Mouse (Mus musculus): ENCODE data around the gene Ovol2. TPM values are rescaled to one million over a fixed set of nuclear protein-coding genes. Genes with fewer than 3 reads are reported as not detected.

Ovol2 gene
- polyA plus RNA-seq (2017; shearing (Covaris generic)): under 1 TPM in 1 of 2 experiments, not detected in 1; 0.66 TPM

DNA sequence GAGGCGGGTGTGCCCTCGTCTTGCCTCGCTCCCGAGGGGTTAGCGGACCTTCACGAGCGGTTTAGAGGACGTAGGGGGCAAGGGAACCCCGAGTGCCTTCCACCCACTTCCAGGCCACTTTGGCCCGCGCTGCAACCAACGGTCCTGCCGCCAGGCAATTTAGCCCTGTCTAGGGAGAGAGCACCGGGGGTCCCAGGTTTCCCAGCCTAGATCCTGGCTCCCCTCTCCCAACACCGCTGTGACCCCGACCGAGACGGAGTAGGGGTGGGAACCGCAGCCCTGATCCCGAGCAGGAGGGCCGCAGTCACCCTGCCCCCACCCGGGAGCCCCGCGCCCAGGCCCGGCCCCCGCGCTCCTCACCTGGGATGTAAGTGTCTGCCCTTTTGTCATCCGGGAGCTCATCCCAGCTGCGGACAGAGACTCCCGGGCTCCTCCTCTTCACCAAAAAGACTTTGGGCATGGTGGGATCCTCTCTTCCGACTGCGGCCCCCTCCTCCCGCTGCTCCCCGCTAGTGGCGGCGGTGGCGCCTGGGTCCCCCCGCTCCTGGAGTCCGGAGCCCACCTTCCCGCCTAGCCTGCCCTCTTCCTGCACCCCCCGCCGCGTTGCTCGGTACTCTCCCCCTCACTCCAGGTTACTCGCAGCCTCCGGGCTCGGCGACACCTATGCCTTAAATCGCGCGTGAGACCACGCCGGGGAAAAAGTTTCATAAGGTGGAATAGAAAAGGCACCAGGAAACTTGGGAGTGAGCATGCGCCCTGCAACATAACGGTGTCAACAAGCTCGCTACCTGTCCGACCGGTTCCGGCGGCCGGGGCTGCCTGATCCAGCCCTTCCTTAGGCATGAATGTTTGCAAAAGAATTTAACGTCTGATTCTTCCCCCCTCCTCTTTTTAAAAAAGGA is at the start of gene Ovol2:
Gene Ovol2, minus strand, starts transcription at position 746 of the 902 bp plus-strand sequence.

GRCm38 (mm10) chr2:144368400-144369019 is 36.6 kb upstream of the Ovol2 start, which contains the start of the genes Kat14 and Pet117:
TSS of gene Kat14 (plus strand) at chr2:144368983.
TSS of gene Pet117 (plus strand) at chr2:144368996.

DNA sequence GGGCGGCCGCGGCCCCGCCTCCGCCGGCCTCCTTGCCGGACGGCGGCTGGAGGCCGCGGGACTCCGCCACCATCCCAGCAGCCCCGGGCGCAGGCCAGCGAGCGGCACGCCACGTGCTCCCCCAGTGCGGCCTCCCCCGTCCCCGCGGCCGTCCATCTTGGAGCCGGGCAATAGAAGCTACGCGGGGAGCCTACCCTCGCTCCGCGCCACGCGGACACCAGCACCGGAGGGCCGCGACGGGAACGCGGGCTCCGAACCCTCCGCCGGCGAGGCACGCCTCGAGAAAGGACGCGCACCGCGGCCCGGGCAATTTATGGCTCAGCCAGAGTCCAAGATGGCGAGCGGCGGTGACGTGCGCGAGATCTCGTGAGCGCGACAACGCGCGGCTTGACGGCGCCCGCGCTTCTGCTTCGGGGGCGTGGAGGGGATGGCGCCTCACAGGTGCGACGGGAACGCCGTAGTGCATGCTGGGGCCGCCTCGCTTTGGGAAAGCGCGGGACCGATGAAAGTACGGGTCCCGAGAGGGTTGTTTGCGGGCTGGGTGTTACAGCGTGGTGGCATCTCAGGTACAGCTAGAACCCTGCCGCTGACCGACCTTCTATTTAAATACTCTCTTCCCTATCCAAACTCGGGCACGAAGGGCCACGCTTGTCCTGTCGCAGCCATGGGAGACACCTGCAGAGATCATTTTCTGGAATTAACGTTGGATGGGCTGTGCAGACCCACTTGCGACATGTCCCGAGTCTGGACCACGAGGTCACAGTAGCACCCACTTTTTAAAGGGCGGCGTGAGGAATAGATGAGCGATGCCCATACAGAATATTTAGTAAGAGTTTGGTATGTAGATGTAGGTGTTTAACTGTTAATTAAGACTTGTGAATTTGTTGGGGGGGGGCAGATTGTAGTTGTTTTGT is 61.2 kb downstream of the Ovol2 start, which contains the start of the genes Mgme1 and Snx5:
Gene Mgme1, plus strand, starts transcription at position 157 of the 914 bp plus-strand sequence.
Gene Snx5, minus strand, starts transcription at position 400 of the 914 bp plus-strand sequence.

Other genes with a start within 250 kb of the Ovol2 start
- gene Mgme1, start 61.5 kb downstream of the Ovol2 start, polyA plus RNA-seq (2017; shearing (Covaris generic)): 1 to 10 TPM; 8.1 to 8.2 TPM
- gene Snx5, start 61.2 kb downstream of the Ovol2 start, polyA plus RNA-seq (2017; shearing (Covaris generic)): 100 to 1,000 TPM; 154 to 171 TPM
- gene Kat14, start 36.8 kb upstream of the Ovol2 start, polyA plus RNA-seq (2017; shearing (Covaris generic)): 10 to 100 TPM; 31.6 to 40.8 TPM
- gene Pet117, start 36.9 kb upstream of the Ovol2 start, polyA plus RNA-seq (2017; shearing (Covaris generic)): 1 to 10 TPM; 5.4 to 7.8 TPM
- under 1 TPM; 0.27 to 0.61 TPM for gene Dzank1, start 195.3 kb upstream of the Ovol2 start, polyA plus RNA-seq (2017; shearing (Covaris generic))
- gene Polr3f, start 195.6 kb upstream of the Ovol2 start, polyA plus RNA-seq (2017; shearing (Covaris generic)): 10 to 100 TPM; 30.8 to 34.0 TPM
- gene Rbbp9, start 218.7 kb upstream of the Ovol2 start, polyA plus RNA-seq (2017; shearing (Covaris generic)): 1 to 10 TPM; 5.9 to 9.2 TPM
- 100 to 1,000 TPM in 1 of 2 experiments, 10 to 100 TPM in 1; 78.4 to 104 TPM for gene Sec23b, start 224.1 kb upstream of the Ovol2 start, polyA plus RNA-seq (2017; shearing (Covaris generic))

Measured in inflammation-experienced regulatory T-cells (primary cell).